Mouse (Mus musculus): ENCODE measurements at regions not wholly inside any gene's neighbourhood (a gene's known extent, or its start where the extent isn't known, plus 50 kb on each side); places are given as distances from the start of the nearest gene placed in this dataset.

DNA sequence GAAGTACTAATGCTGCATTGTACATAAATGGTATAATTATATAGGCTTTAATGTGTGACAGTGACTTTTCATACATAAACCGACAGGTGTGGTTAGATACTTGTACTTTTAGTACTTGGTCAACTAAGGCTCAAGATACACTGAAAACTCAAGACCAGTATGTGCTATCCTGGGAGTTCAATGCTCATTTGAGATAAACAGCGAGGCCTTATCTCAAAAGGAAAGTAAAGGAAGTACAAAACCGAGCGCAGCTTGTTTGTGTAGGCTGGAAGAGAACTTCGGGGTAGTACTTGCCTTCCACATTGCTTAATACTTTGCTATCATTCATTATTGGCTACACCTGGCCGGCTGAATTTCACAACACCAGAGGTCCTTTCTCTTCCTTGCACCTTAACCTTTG, 719.7 kb upstream of the Tpm3-rs7 start (continued):
- TF ChIP-seq MXI1 (IDR thresholded peaks at IDR 0.05; ENCODE audit: low read depth, low read length) (no peak), MYB (IDR thresholded peaks at IDR 0.05; ENCODE audit: low read depth, low read length) (no peak), USF2 (IDR thresholded peaks at IDR 0.05; ENCODE audit: borderline replicate concordance in 1 of 2, insufficient read depth in 1 of 2, low read depth in 1 of 2, low read length in 2 of 2) (no peak), RCOR1 (IDR thresholded peaks at IDR 0.05; ENCODE audit: low read depth, low read length) (peak; percentile 51; the same call in 1 of the 2 replicates), ETS1 (IDR thresholded peaks at IDR 0.05; ENCODE audit: low read depth, low read length) (peak; percentile 44; the same call in 1 of the 2 replicates)

GRCm38 (mm10) chr14:112620701-112621100, 693.7 kb upstream of the Tpm3-rs7 start:
- no peak overlapping the region for H3K4me3 ChIP-seq (ENCODE audit: control insufficient read depth in 1 of 2, insufficient read depth in 1 of 2, low read depth in 2 of 2, low read length in 2 of 2)
- H3K9ac ChIP-seq (ENCODE audit: control insufficient read depth, low read depth, low read length, poor library complexity, severe bottlenecking): no peak overlapping the region
- no peaks in the 10 kb centered on the region for H3K27me3 ChIP-seq (ENCODE audit: control insufficient read depth in 1 of 2, insufficient read depth in 2 of 2, low read length in 2 of 2)
- peak; percentile 42; the same call in 1 of the 2 replicates for TF ChIP-seq GATA1 (IDR thresholded peaks at IDR 0.05; ENCODE audit: low read depth, low read length)
- peak; percentile 52; a peak in 2 of 4 replicates for TF ChIP-seq EP300 (IDR thresholded peaks at IDR 0.05; ENCODE audit: low read depth in 1 of 2, low read length in 2 of 2)
- TF ChIP-seq TCF12 (IDR thresholded peaks at IDR 0.05; ENCODE audit: low read depth, low read length): peak; percentile 55; the same call in 1 of the 2 replicates
- no peak for TF ChIP-seq USF2 (IDR thresholded peaks at IDR 0.05; ENCODE audit: borderline replicate concordance in 1 of 2, insufficient read depth in 1 of 2, low read depth in 1 of 2, low read length in 2 of 2)
- H3K9me3 ChIP-seq (replicated peaks; ENCODE audit: insufficient read depth, low read length): no peaks in the 10 kb centered on the region
- H3K27ac ChIP-seq (ENCODE audit: control insufficient read depth, low read depth, low read length): no peak overlapping the region
- no peak for DNase-seq (ENCODE audit: low read depth, low spot score)
- H3K36me3 ChIP-seq (ENCODE audit: control insufficient read depth in 1 of 2, insufficient read depth in 2 of 2, low read length in 2 of 2): no peaks in the 10 kb centered on the region; a peak in 1 of 4 replicates
- H3K4me1 ChIP-seq (ENCODE audit: control insufficient read depth in 1 of 2, insufficient read depth in 2 of 2, low read length in 2 of 2): peaks cover 0 to 2% of the 10 kb centered on the region in 2 experiments; a peak in 1 of 4 replicates
- H3K79me2 ChIP-seq (ENCODE audit: control insufficient read depth, insufficient read depth, low read length, poor library complexity): no peaks in the 10 kb centered on the region

GRCm38 (mm10) chr14:112657634-112658033, 656.8 kb upstream of the Tpm3-rs7 start:
- H3K27me3 ChIP-seq (ENCODE audit: control insufficient read depth in 1 of 2, insufficient read depth in 2 of 2, low read length in 2 of 2): no peaks in the 10 kb centered on the region
- H3K4me1 ChIP-seq (ENCODE audit: control insufficient read depth in 1 of 2, insufficient read depth in 2 of 2, low read length in 2 of 2): no peaks in the 10 kb centered on the region
- no peaks in the 10 kb centered on the region for H3K9me3 ChIP-seq (replicated peaks; ENCODE audit: insufficient read depth, low read length)
- H3K9ac ChIP-seq (ENCODE audit: control insufficient read depth, low read depth, low read length, poor library complexity, severe bottlenecking): no peak overlapping the region
- H3K36me3 ChIP-seq (ENCODE audit: control insufficient read depth in 1 of 2, insufficient read depth in 2 of 2, low read length in 2 of 2): peaks cover 0 to 2% of the 10 kb centered on the region in 2 experiments; a peak in 1 of 4 replicates
- no peak overlapping the region for H3K4me3 ChIP-seq (ENCODE audit: control insufficient read depth in 1 of 2, insufficient read depth in 1 of 2, low read depth in 2 of 2, low read length in 2 of 2)
- TF ChIP-seq SMC3 (IDR thresholded peaks at IDR 0.05; ENCODE audit: low read depth, low read length) (peak; percentile 59), RAD21 (IDR thresholded peaks at IDR 0.05; ENCODE audit: low read depth, low read length) (peak; percentile 70), ZC3H11A (IDR thresholded peaks at IDR 0.05; ENCODE audit: low read depth, low read length) (peak; percentile 44; the same call in 1 of the 2 replicates), CTCF (IDR thresholded peaks at IDR 0.05 in 2 of 3, conservative IDR thresholded peaks at IDR 0.05 in 1 of 3; ENCODE audit: control insufficient read depth in 1 of 3, insufficient read depth in 1 of 3, low read depth in 2 of 3, low read length in 3 of 3, poor library complexity in 1 of 3, severe bottlenecking in 1 of 3) (peak in 1 of 3 experiments; percentile 47; a peak in 2 of 6 replicates), MXI1 (IDR thresholded peaks at IDR 0.05; ENCODE audit: low read depth, low read length) (no peak), MAX (IDR thresholded peaks at IDR 0.05; ENCODE audit: low read length) (no peak)
- H3K27ac ChIP-seq (ENCODE audit: control insufficient read depth, low read depth, low read length): no peak overlapping the region
- H3K79me2 ChIP-seq (ENCODE audit: control insufficient read depth, insufficient read depth, low read length, poor library complexity): no peaks in the 10 kb centered on the region
- DNase-seq (ENCODE audit: low read depth, low spot score): peak; percentile 41

Data from MEL (cell line).